Mouse (Mus musculus) ovary, adult 10 weeks (tissue): ENCODE measurements around the gene Ggt1. TPM values are rescaled to one million over a fixed set of nuclear protein-coding genes. Genes with fewer than 3 reads are reported as not detected.

Source experiments
- polyA plus RNA-seq: library from polyadenylated mRNA; stranded (reverse); fragments of 350-450 nt; fragmentation: Illumina TruSeq; extraction: RNeasy Lipid Tissue Mini Kit (QIAGEN cat#74804); gene quantifications from one replicate; pipeline ENCODE4 v1.2.3, GENCODE M21; 2014

The Ggt1 gene
- not detected for polyA plus RNA-seq

GRCm38 (mm10) chr10:75561071-75561654, at the start of gene Ggt1:
Gene Ggt1 (plus strand): TSS chr10:75561604.

GRCm38 (mm10) chr10:75517073-75517757, 44.2 kb upstream of the Ggt1 start, which contains the start of gene Snrpd3:
Gene Snrpd3 (plus strand): TSS chr10:75517551.

GRCm38 (mm10) chr10:75517758-75518143, 43.7 kb upstream of the Ggt1 start, which contains the start of gene Gucd1:
Gene Gucd1 (minus strand): TSS chr10:75517972.

GRCm38 (mm10) chr10:75559676-75560548, 1.5 kb upstream of the Ggt1 start, which contains the start of gene Lrrc75b:
Gene Lrrc75b (minus strand): TSS chr10:75560330.

GRCm38 (mm10) chr10:75589129-75589528, 27.7 kb downstream of the Ggt1 start, which contains the start of gene Ggt5:
Gene Ggt5 (plus strand): TSS chr10:75589340.

Other genes starting within 250 kb of the Ggt1 start
- gene Adora2a, start 244.7 kb upstream of the Ggt1 start, polyA plus RNA-seq, result not detected
- gene Upb1, start 160.5 kb upstream of the Ggt1 start, polyA plus RNA-seq, result 0.20 TPM
- 24.8 TPM for gene Snrpd3, start 44.1 kb upstream of the Ggt1 start, polyA plus RNA-seq
- 3.3 TPM for gene Gucd1, start 43.6 kb upstream of the Ggt1 start, polyA plus RNA-seq
- 1.0 TPM for gene Lrrc75b, start 1.3 kb upstream of the Ggt1 start, polyA plus RNA-seq
- 2.2 TPM for gene Ggt5, start 27.7 kb downstream of the Ggt1 start, polyA plus RNA-seq
- 2.0 TPM for gene Susd2, start 82.4 kb downstream of the Ggt1 start, polyA plus RNA-seq
- 7.4 TPM for gene Cabin1, start 202.7 kb downstream of the Ggt1 start, polyA plus RNA-seq
- gene Ddt, start 211.8 kb downstream of the Ggt1 start, polyA plus RNA-seq, result 0.88 TPM
- not detected for gene Gm20441, start 219.3 kb downstream of the Ggt1 start, polyA plus RNA-seq
- gene Gstt3, start 219.8 kb downstream of the Ggt1 start, polyA plus RNA-seq, result 6.0 TPM
- gene Gstt1, start 237.0 kb downstream of the Ggt1 start, polyA plus RNA-seq, result 3.3 TPM